Mouse (Mus musculus) left cerebral cortex, adult 18-20 months (tissue): Measurements from ENCODE around the gene Cdh22. TPM values are rescaled to one million over a fixed set of nuclear protein-coding genes. Genes with fewer than 3 reads are reported as not detected.
A peak's percentile ranks its signal among the peaks of the same experiment; 100 is the strongest.

Experiments used
- DNase-seq, 2 experiments: peaks; one replicate each; pipeline ENCODE4 v3.0.0; 2021 to 2022; ENCODE audit warnings: low spot score in 2 of 2, mixed read lengths in 1 of 2
- total RNA-seq, 2 experiments: library from RNA; stranded (reverse); gene quantifications; 2 replicates each; pipeline ENCODE4 v1.2.3; 2021

The Cdh22 gene
- total RNA-seq, 2 experiments from 2014 or later = 55.1 to 61.1 TPM

GRCm38 (mm10) chr2:165159055-165159688, 75.5 kb downstream of the Cdh22 start:
- no peak for DNase-seq

- no peak for DNase-seq
These were observed 76.3 kb downstream of the Cdh22 start for GRCm38 (mm10) chr2:165158317-165158716.

- DNase-seq = no peak
These were observed 76.8 kb downstream of the Cdh22 start for GRCm38 (mm10) chr2:165157900-165158299.

GRCm38 (mm10) chr2:165153006-165153405, 81.6 kb downstream of the Cdh22 start:
- peak; percentile 73 to 80 for DNase-seq

GRCm38 (mm10) chr2:165149741-165150140, 84.9 kb downstream of the Cdh22 start:
- no peak for DNase-seq

GRCm38 (mm10) chr2:165145821-165146220, 88.8 kb downstream of the Cdh22 start:
- no peak for DNase-seq

- DNase-seq = no peak
These were observed 91.2 kb downstream of the Cdh22 start for GRCm38 (mm10) chr2:165143487-165143886.

GRCm38 (mm10) chr2:165136049-165136448, 98.6 kb downstream of the Cdh22 start:
- DNase-seq = no peak

- no peak for DNase-seq
These were observed 101.1 kb downstream of the Cdh22 start for GRCm38 (mm10) chr2:165133566-165133965.

- no peak for DNase-seq
These were observed 103.2 kb downstream of the Cdh22 start for GRCm38 (mm10) chr2:165131428-165131827.

- no peak for DNase-seq
These were observed 105.5 kb downstream of the Cdh22 start for GRCm38 (mm10) chr2:165129189-165129588.

GRCm38 (mm10) chr2:165126896-165127562, 107.6 kb downstream of the Cdh22 start:
- no peak for DNase-seq

GRCm38 (mm10) chr2:165121206-165121840, 113.3 kb downstream of the Cdh22 start:
- peak in 1 of 2 experiments; percentile 40 for DNase-seq

- no peak for DNase-seq
These were observed 113.9 kb downstream of the Cdh22 start for GRCm38 (mm10) chr2:165120765-165121164.

GRCm38 (mm10) chr2:165113733-165114132, 120.9 kb downstream of the Cdh22 start:
- no peak for DNase-seq

GRCm38 (mm10) chr2:165112149-165112548, 122.5 kb downstream of the Cdh22 start:
- DNase-seq = peak; percentile 58 to 76

GRCm38 (mm10) chr2:165106585-165106984, 128.1 kb downstream of the Cdh22 start:
- DNase-seq = peak in 1 of 2 experiments; percentile 50

- DNase-seq = no peak
These were observed 129.1 kb downstream of the Cdh22 start for GRCm38 (mm10) chr2:165105513-165106079.

GRCm38 (mm10) chr2:165102920-165103319, 131.7 kb downstream of the Cdh22 start:
- no peak for DNase-seq

- no peak for DNase-seq
These were observed 133.9 kb downstream of the Cdh22 start for GRCm38 (mm10) chr2:165100749-165101148.

GRCm38 (mm10) chr2:165098861-165099260, 135.8 kb downstream of the Cdh22 start:
- DNase-seq = no peak

- DNase-seq = no peak
These were observed 138.3 kb downstream of the Cdh22 start for GRCm38 (mm10) chr2:165096367-165096766.
